Mouse (Mus musculus) liver, postnatal 0 days (tissue): ENCODE results near the gene Nfatc2. TPM values are rescaled to one million over a fixed set of nuclear protein-coding genes. Genes with fewer than 3 reads are reported as not detected.

Experiments used
- ATAC-seq: fragments of 200-750 bp; cut with Nextera tagmentation; 2 replicates; pipeline ENCODE4 v1.8.0; 2017; ENCODE audit warnings: mild to moderate bottlenecking, moderate library complexity
- DNase-seq: peaks from one replicate; pipeline ENCODE4 v3.0.0-alpha.2; 2016
- H3K27ac ChIP-seq: fragments of 300-500 bp; sonication (generic); 2 replicates; pipeline ENCODE4 v1.5.1; 2014; ENCODE audit warnings: antibody characterized with exemption, moderate library complexity, mild to moderate bottlenecking, low read depth
- H3K27me3 ChIP-seq: fragments of 300-500 bp; sonication (generic); 2 replicates; pipeline ENCODE4 v1.6.1; 2014; ENCODE audit warnings: low read length, control low read depth, mixed read lengths; ENCODE audit not compliant: insufficient read depth
- H3K36me3 ChIP-seq: fragments of 300-500 bp; sonication (generic); replicated peaks from 2 replicates; pipeline ENCODE4 v1.6.1; 2014; ENCODE audit warnings: mild to moderate bottlenecking, control low read depth, low read length, moderate library complexity, mixed read lengths; ENCODE audit not compliant: insufficient read depth
- H3K4me1 ChIP-seq: fragments of 300-500 bp; sonication (generic); 2 replicates; pipeline ENCODE4 v1.6.1; 2014; ENCODE audit warnings: antibody characterized with exemption, mild to moderate bottlenecking, control low read depth; ENCODE audit not compliant: insufficient read depth
- H3K4me2 ChIP-seq: fragments of 300-500 bp; sonication (generic); 2 replicates; pipeline ENCODE4 v1.6.1; 2014; ENCODE audit warnings: low read depth, mild to moderate bottlenecking, low read length, moderate library complexity, mixed read lengths
- H3K4me3 ChIP-seq: fragments of 300-500 bp; sonication (generic); 2 replicates; pipeline ENCODE4 v1.5.1; 2014; ENCODE audit warnings: low read depth, low read length
- H3K9ac ChIP-seq: fragments of 300-500 bp; sonication (generic); replicated peaks from 2 replicates; pipeline ENCODE4 v1.6.1; 2014; ENCODE audit warnings: mild to moderate bottlenecking, moderate library complexity
- H3K9me3 ChIP-seq: fragments of 300-500 bp; sonication (generic); 2 replicates; pipeline ENCODE4 v1.6.1; 2016; ENCODE audit warnings: mild to moderate bottlenecking, control low read depth, low read length, mixed read lengths
- CTCF ChIP-seq: sonication (generic); IDR thresholded peaks from 2 replicates; pipeline ENCODE4 v1.5.1; 2016; ENCODE audit warnings: antibody characterized with exemption, low read depth
- EP300 ChIP-seq: IDR thresholded peaks from 2 replicates; pipeline ENCODE4 v1.6.1; 2016; ENCODE audit warnings: antibody characterized with exemption, low read depth, mild to moderate bottlenecking
- WGBS: fragments of 180-500 bp; shearing (Covaris S2); extraction: QIAGEN DNeasy Blood & Tissue Kit; methylation state at CpG from one replicate; pipeline ENCODE4 v1.1.7; 2014; ENCODE audit not compliant: insufficient replicate concordance; 5-methylcytosine and 5-hydroxymethylcytosine counted together
- polyA plus RNA-seq: library from polyadenylated mRNA; unstranded; fragments of >200 nt; fragmentation: Nextera tagmentation; extraction: Ambion mirVana; gene quantifications from 2 replicates; pipeline ENCODE4 v1.2.1, GENCODE M21; 2015

Gene Nfatc2
- polyA plus RNA-seq, 1 experiment from 2014 or later = 0.18 TPM

DNA sequence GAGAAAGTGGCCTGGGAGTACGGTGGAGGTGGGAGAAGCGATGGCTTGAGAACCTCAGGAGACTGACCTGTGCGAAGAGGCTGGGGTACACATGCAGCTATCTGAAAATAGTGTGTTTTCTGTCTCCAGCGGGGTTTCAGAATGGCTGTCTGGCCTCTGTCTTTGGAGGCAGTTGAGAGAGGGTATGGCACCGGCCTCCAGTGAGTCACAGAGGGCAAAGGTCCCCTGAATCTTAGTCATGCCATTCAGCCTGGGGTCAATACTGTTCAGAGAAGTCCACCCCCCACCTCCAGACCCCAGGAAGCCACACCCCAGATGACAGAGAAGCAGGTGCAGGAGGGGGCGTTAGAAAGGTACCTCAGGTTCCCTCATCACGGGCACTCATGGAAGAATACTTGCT is 83.7 kb downstream of the Nfatc2 start:
- H3K27ac ChIP-seq = no peak overlapping the region
- no peaks in the 10 kb centered on the region for H3K36me3 ChIP-seq
- no peaks in the 10 kb centered on the region for H3K9me3 ChIP-seq
- H3K9ac ChIP-seq = no peak overlapping the region
- WGBS = 76% methylated on average over 7 of the region's 7 CpGs
- DNase-seq = no peak
- ATAC-seq = no peak
- H3K4me1 ChIP-seq = no peaks in the 10 kb centered on the region
- no peak overlapping the region for H3K4me3 ChIP-seq
- TF ChIP-seq CTCF (no peak), EP300 (no peak)
- no peak overlapping the region for H3K4me2 ChIP-seq
- H3K27me3 ChIP-seq = no peaks in the 10 kb centered on the region

DNA sequence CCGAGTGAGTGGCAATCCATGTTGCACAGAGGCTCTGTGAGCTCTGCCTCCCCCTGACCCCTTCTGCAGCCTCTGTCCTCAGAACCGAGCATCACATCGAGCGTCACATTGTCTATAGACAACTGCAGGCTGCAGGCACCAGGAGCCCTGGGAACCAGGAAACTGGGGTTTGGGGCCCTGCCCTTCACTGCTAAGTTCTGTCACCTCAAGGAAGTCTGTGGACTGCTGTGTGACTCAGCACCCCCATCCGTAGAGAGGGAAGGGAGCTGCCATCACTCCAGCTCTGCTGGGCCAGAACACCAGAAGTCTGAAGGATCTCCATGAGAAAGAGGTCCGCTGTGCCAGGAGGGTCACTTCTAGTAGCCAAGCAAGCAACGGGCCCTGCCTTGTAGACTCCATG is 84.7 kb downstream of the Nfatc2 start:
- H3K4me3 ChIP-seq = no peak overlapping the region
- 50% methylated on average over 7 of the region's 7 CpGs for WGBS
- H3K27me3 ChIP-seq = no peaks in the 10 kb centered on the region
- H3K4me1 ChIP-seq = no peaks in the 10 kb centered on the region
- H3K9me3 ChIP-seq = no peaks in the 10 kb centered on the region
- H3K9ac ChIP-seq = no peak overlapping the region
- no peak for DNase-seq
- no peak overlapping the region for H3K27ac ChIP-seq
- no peak overlapping the region for H3K4me2 ChIP-seq
- no peak for ATAC-seq
- H3K36me3 ChIP-seq = no peaks in the 10 kb centered on the region
- TF ChIP-seq CTCF (no peak), EP300 (no peak)

DNA sequence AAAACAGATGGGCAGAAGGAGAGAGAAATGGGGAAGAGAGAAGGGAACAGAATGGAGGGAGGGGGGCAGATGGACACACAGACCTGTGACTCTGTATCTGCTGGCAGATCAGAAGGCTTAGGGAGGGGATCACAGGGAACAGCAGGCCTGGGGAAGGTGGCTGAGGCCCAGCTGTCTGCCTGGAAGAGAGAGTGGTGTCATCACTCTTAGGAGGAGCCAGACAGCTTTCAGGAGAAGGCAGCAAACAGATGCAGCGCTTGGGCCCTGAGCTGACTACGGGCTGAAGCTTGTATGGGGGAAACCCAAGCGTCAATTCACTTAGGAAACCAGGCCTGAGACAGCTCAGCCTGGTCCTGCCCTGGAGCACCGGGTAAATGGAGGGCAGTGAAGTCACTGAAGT is 86.0 kb downstream of the Nfatc2 start:
- no peak for TF ChIP-seq EP300
- no peak for TF ChIP-seq CTCF
- no peak overlapping the region for H3K27ac ChIP-seq
- H3K27me3 ChIP-seq = no peaks in the 10 kb centered on the region
- H3K4me1 ChIP-seq = no peaks in the 10 kb centered on the region
- 75% methylated on average over 4 of the region's 4 CpGs for WGBS
- no peak overlapping the region for H3K4me2 ChIP-seq
- H3K9me3 ChIP-seq = no peaks in the 10 kb centered on the region
- DNase-seq (no peak), ATAC-seq (no peak)
- H3K9ac ChIP-seq = no peak overlapping the region
- no peak overlapping the region for H3K4me3 ChIP-seq
- no peaks in the 10 kb centered on the region for H3K36me3 ChIP-seq

DNA sequence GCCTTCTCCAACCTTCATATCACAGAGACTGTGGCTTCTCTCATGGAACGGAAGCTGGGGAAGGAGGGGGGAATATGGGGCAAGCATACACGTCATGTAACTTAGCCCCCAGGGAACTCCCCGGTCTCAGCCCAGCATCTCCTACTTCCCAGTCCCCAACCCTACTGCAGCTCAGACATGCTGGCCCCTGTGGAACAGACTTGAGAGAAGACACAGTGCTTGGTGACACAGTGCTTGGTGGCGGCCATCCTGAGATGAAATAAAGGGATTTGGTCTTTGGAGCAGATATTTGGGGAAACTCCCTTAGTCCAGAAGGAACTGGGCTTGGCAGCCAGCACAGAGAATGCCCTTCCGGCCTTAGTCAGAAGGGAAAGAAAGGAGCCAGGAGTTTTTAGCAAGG is 87.3 kb downstream of the Nfatc2 start:
- Histone ChIP-seq H3K27ac (no peak overlapping the region), H3K36me3 (no peaks in the 10 kb centered on the region), H3K9ac (no peak overlapping the region), H3K4me3 (no peak overlapping the region), H3K9me3 (no peaks in the 10 kb centered on the region), H3K4me2 (no peak overlapping the region), H3K27me3 (no peaks in the 10 kb centered on the region), H3K4me1 (no peaks in the 10 kb centered on the region)
- TF ChIP-seq CTCF (no peak), EP300 (no peak)
- WGBS = 80% methylated on average over 5 of the region's 5 CpGs
- ATAC-seq (no peak), DNase-seq (no peak)

DNA sequence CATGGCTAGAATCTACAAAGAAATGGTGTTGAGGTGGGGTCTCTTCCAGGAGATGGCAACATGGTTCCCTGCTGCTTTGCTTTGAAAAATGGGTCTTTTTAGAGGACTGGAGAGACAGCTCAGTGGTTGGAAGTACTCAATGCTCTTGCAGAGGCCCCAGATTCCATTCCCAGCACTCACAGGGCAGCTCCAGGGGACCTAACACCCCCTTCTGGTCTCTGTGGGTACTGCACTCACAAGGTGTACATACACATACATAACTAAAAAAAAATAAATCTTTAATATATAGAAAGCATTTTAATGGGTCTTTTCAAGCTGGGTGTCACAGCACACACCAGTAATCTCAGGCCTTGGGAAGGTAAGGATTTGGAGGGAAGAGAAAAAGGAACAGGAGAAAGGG is 89.9 kb downstream of the Nfatc2 start:
- Histone ChIP-seq H3K9ac (no peak overlapping the region), H3K4me3 (no peak overlapping the region), H3K4me1 (no peaks in the 10 kb centered on the region), H3K4me2 (no peak overlapping the region), H3K36me3 (no peaks in the 10 kb centered on the region), H3K9me3 (no peaks in the 10 kb centered on the region), H3K27ac (no peak overlapping the region), H3K27me3 (no peaks in the 10 kb centered on the region)
- no peak for TF ChIP-seq CTCF
- no peak for TF ChIP-seq EP300
- DNase-seq = no peak
- ATAC-seq = no peak

DNA sequence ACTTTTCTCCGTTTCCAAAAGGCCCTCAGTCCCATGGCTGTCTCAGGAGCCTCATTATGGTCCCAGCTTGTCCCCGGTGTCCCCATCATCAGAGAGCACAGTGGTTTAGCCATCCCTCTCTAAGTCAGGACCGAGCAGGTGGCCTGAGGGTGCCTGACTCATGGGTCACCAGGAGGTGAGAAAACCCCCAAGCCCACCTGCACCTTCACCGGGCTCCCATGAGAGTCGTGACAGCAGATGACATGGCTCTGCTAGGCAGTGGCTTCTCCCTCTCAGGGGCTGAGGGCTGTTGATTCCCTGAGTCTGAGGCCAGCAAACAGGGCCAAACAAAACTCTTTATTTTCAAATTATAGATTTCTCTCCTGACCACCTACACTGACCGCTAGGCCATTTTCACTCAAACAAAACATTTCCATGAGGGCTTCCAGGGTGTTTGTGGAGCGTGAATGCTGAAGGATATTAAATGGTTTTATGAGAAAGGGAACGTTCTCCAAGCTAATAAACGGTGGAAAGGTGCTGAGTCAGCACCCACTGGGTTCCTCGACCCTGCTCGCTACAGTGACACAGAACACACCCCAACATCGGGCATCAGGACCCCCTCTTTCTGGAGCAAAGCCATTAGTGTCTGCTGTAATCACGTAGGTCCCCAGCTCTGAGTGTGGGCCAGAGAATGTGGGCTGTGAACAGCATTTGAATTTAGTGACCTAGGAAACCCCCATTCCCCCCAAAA is 92.8 kb downstream of the Nfatc2 start:
- no peak for DNase-seq
- Histone ChIP-seq H3K4me3 (no peak overlapping the region), H3K9ac (no peak overlapping the region), H3K27me3 (no peaks in the 10 kb centered on the region), H3K4me1 (no peaks in the 10 kb centered on the region), H3K36me3 (no peaks in the 10 kb centered on the region), H3K4me2 (no peak overlapping the region), H3K9me3 (no peaks in the 10 kb centered on the region), H3K27ac (no peak overlapping the region)
- 74% methylated on average over 13 of the region's 13 CpGs for WGBS
- TF ChIP-seq CTCF (no peak), EP300 (no peak)
- no peak for ATAC-seq
